Mouse (Mus musculus): ENCODE results near the gene Dtnb.

- TF ChIP-seq GATA1 (IDR thresholded peaks at IDR 0.05; ENCODE audit: borderline replicate concordance, low read length), result no peak
- no peak for TF ChIP-seq FLI1 (IDR thresholded peaks at IDR 0.05; ENCODE audit: low read length)
Measured at GRCm38 (mm10) chr12:3539605-3540004, 32.6 kb upstream of the Dtnb start.

Measured in megakaryocyte, embryonic 14.5 days (primary cell).